Mouse (Mus musculus): ENCODE measurements around the gene Nae1.
A peak's percentile ranks its signal among the peaks of the same experiment; 100 is the strongest.

Gene Nae1

GRCm38 (mm10) chr8:104529671-104530070 is 4.8 kb downstream of the Nae1 start:
- DNase-seq (ENCODE audit: low spot score in 2 of 2): no peak

GRCm38 (mm10) chr8:104517872-104518271 is 16.6 kb downstream of the Nae1 start:
- DNase-seq (ENCODE audit: low spot score in 2 of 2): no peak

GRCm38 (mm10) chr8:104510134-104510533 is 24.3 kb downstream of the Nae1 start:
- DNase-seq (ENCODE audit: low spot score in 2 of 2): no peak

- peak in 1 of 2 experiments; percentile 25 for DNase-seq (ENCODE audit: low spot score in 2 of 2)
Measured at GRCm38 (mm10) chr8:104509061-104510006, 25.1 kb downstream of the Nae1 start, which contains the start of gene Terb1. TSS of gene Terb1 (minus strand) at chr8:104509910.

GRCm38 (mm10) chr8:104479091-104479490 is 55.3 kb downstream of the Nae1 start:
- no peak for DNase-seq (ENCODE audit: low spot score in 2 of 2)

GRCm38 (mm10) chr8:104472465-104472864 is 62.0 kb downstream of the Nae1 start:
- DNase-seq (ENCODE audit: low spot score in 2 of 2): no peak

GRCm38 (mm10) chr8:104467463-104467862 is 67.0 kb downstream of the Nae1 start:
- DNase-seq (ENCODE audit: low spot score in 2 of 2): no peak
